Mouse (Mus musculus): ENCODE measurements around the gene Galnt18.

DNA sequence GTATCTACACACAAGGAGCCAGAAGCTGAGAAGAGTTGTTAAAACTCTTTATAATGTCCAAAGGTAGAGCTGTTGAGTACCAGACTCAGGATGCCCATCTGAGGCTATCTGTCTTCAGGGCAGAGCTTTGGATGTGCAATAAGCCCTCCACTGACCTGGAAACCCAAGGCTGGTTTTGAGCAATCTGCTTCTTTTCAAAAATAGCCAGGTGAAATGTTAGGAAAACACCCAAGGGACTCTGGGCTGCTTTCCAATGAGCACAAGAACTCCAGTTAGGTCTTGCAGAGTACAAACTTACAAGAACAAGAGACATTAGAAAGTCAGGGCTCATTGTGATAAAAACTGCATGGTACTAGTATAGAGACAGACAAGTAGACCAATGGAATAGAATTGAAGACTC, 135.4 kb downstream of the Galnt18 start:
- TF ChIP-seq CTCF (IDR thresholded peaks at IDR 0.05; ENCODE audit: low read depth, low read length) (no peak), POLR2A (IDR thresholded peaks at IDR 0.05; ENCODE audit: borderline replicate concordance, low read depth, low read length) (no peak)
